Mouse (Mus musculus) kidney, embryonic 15.5 days (tissue): ENCODE measurements around the gene Klhdc2. TPM values are rescaled to one million over a fixed set of nuclear protein-coding genes. Genes with fewer than 3 reads are reported as not detected.

Experiments used
- ATAC-seq: fragments of 200-750 bp; cut with Nextera tagmentation; replicated peaks from 2 replicates; pipeline ENCODE4 v1.8.0; 2017; ENCODE audit warnings: moderate TSS enrichment; ENCODE audit not compliant: low FRiP score
- H3K27ac ChIP-seq: fragments of 300-500 bp; sonication (generic); 2 replicates; pipeline ENCODE4 v1.5.1; 2015; ENCODE audit warnings: mild to moderate bottlenecking, inconsistent platforms
- H3K27me3 ChIP-seq: fragments of 300-500 bp; sonication (generic); 2 replicates; pipeline ENCODE4 v1.6.1; 2015; ENCODE audit warnings: inconsistent platforms
- H3K36me3 ChIP-seq: fragments of 300-500 bp; sonication (generic); 2 replicates; pipeline ENCODE4 v1.6.1; 2015; ENCODE audit warnings: inconsistent platforms
- H3K4me1 ChIP-seq: fragments of 300-500 bp; sonication (generic); 2 replicates; pipeline ENCODE4 v1.6.1; 2015; ENCODE audit warnings: inconsistent platforms
- H3K4me2 ChIP-seq: fragments of 300-500 bp; sonication (generic); 2 replicates; pipeline ENCODE4 v1.6.1; 2015; ENCODE audit warnings: moderate library complexity, mild to moderate bottlenecking, inconsistent platforms
- H3K4me3 ChIP-seq: fragments of 300-500 bp; sonication (generic); replicated peaks from 2 replicates; pipeline ENCODE4 v1.5.1; 2015; ENCODE audit warnings: mild to moderate bottlenecking, inconsistent platforms
- H3K9ac ChIP-seq: fragments of 300-500 bp; sonication (generic); 2 replicates; pipeline ENCODE4 v1.6.1; 2015; ENCODE audit warnings: mild to moderate bottlenecking, inconsistent platforms
- H3K9me3 ChIP-seq: fragments of 300-500 bp; sonication (generic); replicated peaks from 2 replicates; pipeline ENCODE4 v1.6.1; 2016; ENCODE audit warnings: inconsistent platforms
- WGBS: fragments of 180-500 bp; shearing (Covaris S2); methylation state at CpG from one replicate; pipeline ENCODE4 v1.1.7; 2015; ENCODE audit warnings: mixed read lengths; 5-methylcytosine and 5-hydroxymethylcytosine counted together
- polyA plus RNA-seq: library from polyadenylated mRNA; unstranded; fragments of >200 nt; fragmentation: Nextera tagmentation; extraction: Ambion mirVana; gene quantifications from 2 replicates; pipeline ENCODE4 v1.2.1, GENCODE M21; 2015

Gene Klhdc2
- polyA plus RNA-seq, 1 experiment from 2014 or later, result 151 TPM

- Histone ChIP-seq H3K4me1 (no peaks in the 10 kb centered on the region), H3K27ac (no peak overlapping the region), H3K4me3 (no peak overlapping the region), H3K9ac (no peak overlapping the region), H3K4me2 (no peak overlapping the region), H3K9me3 (no peaks in the 10 kb centered on the region), H3K36me3 (no peaks in the 10 kb centered on the region), H3K27me3 (no peaks in the 10 kb centered on the region)
- ATAC-seq, result no peak
- WGBS, result 91% methylated on average over 8 of the region's 8 CpGs
Observed at GRCm38 (mm10) chr12:69287535-69287934, 8.9 kb upstream of the Klhdc2 start.

- no peaks in the 10 kb centered on the region for H3K27me3 ChIP-seq
- WGBS, result 84% methylated on average over 9 of the region's 9 CpGs
- no peaks in the 10 kb centered on the region for H3K9me3 ChIP-seq
- no peak overlapping the region for H3K27ac ChIP-seq
- H3K9ac ChIP-seq, result no peak overlapping the region
- ATAC-seq, result no peak
- no peak overlapping the region for H3K4me2 ChIP-seq
- no peak overlapping the region for H3K4me3 ChIP-seq
- no peaks in the 10 kb centered on the region for H3K4me1 ChIP-seq
- H3K36me3 ChIP-seq, result no peaks in the 10 kb centered on the region
Observed at GRCm38 (mm10) chr12:69288699-69289098, 7.8 kb upstream of the Klhdc2 start.

GRCm38 (mm10) chr12:69292401-69292800 is 4.1 kb upstream of the Klhdc2 start:
- no peak overlapping the region for H3K27ac ChIP-seq
- no peak overlapping the region for H3K4me3 ChIP-seq
- 86% methylated on average over 6 of the region's 6 CpGs for WGBS
- no peaks in the 10 kb centered on the region for H3K27me3 ChIP-seq
- no peak overlapping the region for H3K4me2 ChIP-seq
- no peaks in the 10 kb centered on the region for H3K36me3 ChIP-seq
- ATAC-seq, result no peak
- H3K9me3 ChIP-seq, result no peaks in the 10 kb centered on the region
- H3K4me1 ChIP-seq, result peaks cover 4% of the 10 kb centered on the region
- no peak overlapping the region for H3K9ac ChIP-seq

- H3K4me1 ChIP-seq, result peaks cover 18% of the 10 kb centered on the region
- H3K27ac ChIP-seq, result no peak overlapping the region
- H3K4me3 ChIP-seq, result no peak overlapping the region
- ATAC-seq, result no peak
- no peaks in the 10 kb centered on the region for H3K9me3 ChIP-seq
- WGBS, result 61% methylated on average over 2 of the region's 2 CpGs
- 0 out of 2 replicates have a peak, but pooled peaks cover 5% of the 10 kb centered on the region for H3K36me3 ChIP-seq
- no peak overlapping the region for H3K4me2 ChIP-seq
- no peak overlapping the region for H3K9ac ChIP-seq
- no peaks in the 10 kb centered on the region for H3K27me3 ChIP-seq
Observed at GRCm38 (mm10) chr12:69293815-69294214, 2.7 kb upstream of the Klhdc2 start.

- 87% methylated on average over 2 of the region's 2 CpGs for WGBS
- Histone ChIP-seq H3K9me3 (no peaks in the 10 kb centered on the region), H3K4me1 (peaks cover 29% of the 10 kb centered on the region), H3K4me2 (no peak overlapping the region), H3K4me3 (no peak overlapping the region), H3K27ac (no peak overlapping the region; the same call in 1 of the 2 replicates), H3K9ac (no peak overlapping the region), H3K36me3 (peaks cover 8% of the 10 kb centered on the region), H3K27me3 (no peaks in the 10 kb centered on the region)
- no peak for ATAC-seq
Observed at GRCm38 (mm10) chr12:69294936-69295335, 1.5 kb upstream of the Klhdc2 start.

- H3K4me1 ChIP-seq, result peaks cover 29% of the 10 kb centered on the region
- peak overlapping the region; percentile 97 for H3K4me3 ChIP-seq
- no peak for ATAC-seq
- peak overlapping the region; percentile 96; the same call in 1 of the 2 replicates for H3K9ac ChIP-seq
- H3K4me2 ChIP-seq, result peak overlapping the region; percentile 62
- no peaks in the 10 kb centered on the region for H3K9me3 ChIP-seq
- 57% methylated on average over 4 of the region's 4 CpGs for WGBS
- H3K36me3 ChIP-seq, result peaks cover 15% of the 10 kb centered on the region
- H3K27ac ChIP-seq, result 0 out of 2 replicates have a peak overlapping the region, but pooled peaks have one; percentile 96
- no peaks in the 10 kb centered on the region for H3K27me3 ChIP-seq
Observed at GRCm38 (mm10) chr12:69295651-69296050, 830 bp upstream of the Klhdc2 start.

GRCm38 (mm10) chr12:69297411-69298150 is 1.1 kb downstream of the Klhdc2 start:
- H3K4me1 ChIP-seq, result peaks cover 29% of the 10 kb centered on the region
- WGBS, result 15% methylated on average over 20 of the region's 20 CpGs
- H3K27ac ChIP-seq, result peak overlapping the region; percentile 96
- peak overlapping the region; percentile 96 for H3K9ac ChIP-seq
- peak overlapping the region; percentile 62 for H3K4me2 ChIP-seq
- no peak for ATAC-seq
- peak overlapping the region; percentile 97 for H3K4me3 ChIP-seq
- no peaks in the 10 kb centered on the region for H3K27me3 ChIP-seq
- no peaks in the 10 kb centered on the region for H3K9me3 ChIP-seq
- H3K36me3 ChIP-seq, result peaks cover 33% of the 10 kb centered on the region

- peak overlapping the region; percentile 54; the same call in 1 of the 2 replicates for H3K27ac ChIP-seq
- peaks cover 29% of the 10 kb centered on the region for H3K4me1 ChIP-seq
- no peaks in the 10 kb centered on the region for H3K27me3 ChIP-seq
- H3K9me3 ChIP-seq, result no peaks in the 10 kb centered on the region
- peaks cover 39% of the 10 kb centered on the region for H3K36me3 ChIP-seq
- no peak overlapping the region for H3K9ac ChIP-seq
- peak overlapping the region; percentile 97 for H3K4me3 ChIP-seq
- 91% methylated on average over 4 of the region's 4 CpGs for WGBS
- ATAC-seq, result no peak
- peak overlapping the region; percentile 62 for H3K4me2 ChIP-seq
Observed at GRCm38 (mm10) chr12:69298281-69298680, 1.8 kb downstream of the Klhdc2 start.

- Histone ChIP-seq H3K9me3 (no peaks in the 10 kb centered on the region), H3K27me3 (no peaks in the 10 kb centered on the region), H3K36me3 (peaks cover 48% of the 10 kb centered on the region), H3K9ac (peak overlapping the region; percentile 23; the same call in 1 of the 2 replicates), H3K4me1 (peaks cover 29% of the 10 kb centered on the region), H3K4me2 (peak overlapping the region; percentile 62), H3K27ac (peak overlapping the region; percentile 54), H3K4me3 (peak overlapping the region; percentile 1; the same call in 1 of the 2 replicates)
- no peak for ATAC-seq
- WGBS, result 23% methylated on average over 12 of the region's 12 CpGs
Observed at GRCm38 (mm10) chr12:69299231-69299630, 2.8 kb downstream of the Klhdc2 start.

GRCm38 (mm10) chr12:69299831-69300230 is 3.4 kb downstream of the Klhdc2 start:
- WGBS, result 83% methylated on average over 3 of the region's 3 CpGs
- Histone ChIP-seq H3K4me1 (peaks cover 29% of the 10 kb centered on the region), H3K27ac (no peak overlapping the region), H3K9ac (no peak overlapping the region), H3K4me2 (no peak overlapping the region), H3K27me3 (no peaks in the 10 kb centered on the region), H3K36me3 (peaks cover 52% of the 10 kb centered on the region), H3K4me3 (no peak overlapping the region), H3K9me3 (no peaks in the 10 kb centered on the region)
- no peak for ATAC-seq

GRCm38 (mm10) chr12:69300391-69300790 is 3.9 kb downstream of the Klhdc2 start:
- no peak for ATAC-seq
- H3K4me2 ChIP-seq, result no peak overlapping the region
- H3K4me3 ChIP-seq, result no peak overlapping the region
- peaks cover 29% of the 10 kb centered on the region for H3K4me1 ChIP-seq
- no peaks in the 10 kb centered on the region for H3K9me3 ChIP-seq
- no peaks in the 10 kb centered on the region for H3K27me3 ChIP-seq
- 91% methylated on average over 2 of the region's 2 CpGs for WGBS
- peaks cover 58% of the 10 kb centered on the region for H3K36me3 ChIP-seq
- H3K27ac ChIP-seq, result no peak overlapping the region
- H3K9ac ChIP-seq, result no peak overlapping the region

GRCm38 (mm10) chr12:69302171-69302570 is 5.7 kb downstream of the Klhdc2 start:
- Histone ChIP-seq H3K36me3 (peaks cover 76% of the 10 kb centered on the region), H3K27ac (no peak overlapping the region), H3K4me3 (no peak overlapping the region), H3K4me2 (no peak overlapping the region), H3K27me3 (no peaks in the 10 kb centered on the region), H3K9ac (no peak overlapping the region), H3K9me3 (no peaks in the 10 kb centered on the region), H3K4me1 (peaks cover 24% of the 10 kb centered on the region)
- no peak for ATAC-seq
- WGBS, result 93% methylated on average over 12 of the region's 12 CpGs
